Mouse (Mus musculus): Measurements from ENCODE around the gene Ier5. TPM values are rescaled to one million over a fixed set of nuclear protein-coding genes. Genes with fewer than 3 reads are reported as not detected.

Ier5 gene
- total and polyA plus RNA-seq, 3 experiments = 7.2 to 7.4 TPM; not detected in 1

DNA sequence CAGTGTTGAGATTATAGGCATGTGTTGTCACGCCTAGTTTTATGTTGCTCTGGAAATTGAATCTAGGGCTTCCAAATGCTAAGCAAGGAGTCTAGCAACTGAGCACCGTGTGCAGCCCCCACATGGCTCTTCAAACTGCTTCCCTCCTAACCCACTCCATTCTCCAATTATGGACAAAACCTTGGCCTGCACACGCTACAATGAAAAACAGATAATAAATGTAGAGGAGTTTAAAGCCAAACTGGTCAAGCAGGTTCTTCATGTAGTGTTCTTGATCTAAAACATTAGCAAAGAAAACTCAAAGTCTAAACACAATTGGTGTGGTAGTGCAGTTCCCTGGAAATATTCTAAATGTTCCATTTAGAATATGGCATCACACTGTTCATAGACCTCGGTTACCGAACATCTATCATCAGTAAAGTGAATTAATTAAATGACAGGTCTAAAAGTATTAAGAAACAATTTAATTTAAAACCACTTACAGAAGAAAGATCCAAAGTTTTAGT is 28.0 kb upstream of the Ier5 start:
- Histone ChIP-seq H3K4me3 (ENCODE audit: control insufficient read depth in 1 of 2, insufficient read depth in 1 of 2, low read depth in 2 of 2, low read length in 2 of 2) (no peak overlapping the region), H3K27ac (ENCODE audit: control insufficient read depth, low read depth, low read length) (no peak overlapping the region), H3K9ac (ENCODE audit: control insufficient read depth, low read depth, low read length, poor library complexity, severe bottlenecking) (no peak overlapping the region), H3K4me1 (ENCODE audit: control insufficient read depth in 1 of 2, insufficient read depth in 2 of 2, low read length in 2 of 2) (no peaks in the 10 kb centered on the region), H3K27me3 (ENCODE audit: control insufficient read depth in 1 of 2, insufficient read depth in 2 of 2, low read length in 2 of 2) (no peaks in the 10 kb centered on the region), H3K9me3 (replicated peaks; ENCODE audit: insufficient read depth, low read length) (no peaks in the 10 kb centered on the region), H3K36me3 (ENCODE audit: control insufficient read depth in 1 of 2, insufficient read depth in 2 of 2, low read length in 2 of 2) (no peaks in the 10 kb centered on the region), H3K79me2 (ENCODE audit: control insufficient read depth, insufficient read depth, low read length, poor library complexity) (no peaks in the 10 kb centered on the region)
- no peak for TF ChIP-seq USF1 (IDR thresholded peaks at IDR 0.05; ENCODE audit: low read depth, low read length)
- no peak for TF ChIP-seq ELF1 (IDR thresholded peaks at IDR 0.05; ENCODE audit: low read depth, low read length)
- no peak for TF ChIP-seq MAX (IDR thresholded peaks at IDR 0.05; ENCODE audit: low read length)
- no peak for DNase-seq (ENCODE audit: low read depth, low spot score)

DNA sequence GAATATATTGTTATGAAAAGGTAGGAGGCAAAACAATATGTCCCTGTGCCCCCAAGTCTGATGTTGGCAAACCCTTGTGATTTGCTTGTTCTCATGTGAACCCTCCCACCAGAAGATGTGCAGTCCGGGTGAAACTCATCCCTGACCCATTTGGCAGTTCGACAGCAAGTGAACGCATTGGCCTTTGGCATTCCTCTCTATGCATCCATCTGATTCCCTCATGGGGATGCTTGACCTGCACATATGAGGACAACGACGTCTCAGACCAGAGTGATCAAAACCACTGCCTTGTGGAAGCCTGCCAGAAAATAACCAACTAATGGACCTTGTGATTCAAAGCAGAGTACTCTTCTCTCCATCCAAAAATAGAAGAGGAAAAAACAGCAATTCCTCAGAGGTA is 27.3 kb upstream of the Ier5 start:
- no peak for DNase-seq (ENCODE audit: low read depth, low spot score)
- Histone ChIP-seq H3K79me2 (ENCODE audit: control insufficient read depth, insufficient read depth, low read length, poor library complexity) (no peaks in the 10 kb centered on the region), H3K27ac (ENCODE audit: control insufficient read depth, low read depth, low read length) (no peak overlapping the region), H3K4me3 (ENCODE audit: control insufficient read depth in 1 of 2, insufficient read depth in 1 of 2, low read depth in 2 of 2, low read length in 2 of 2) (no peak overlapping the region), H3K36me3 (ENCODE audit: control insufficient read depth in 1 of 2, insufficient read depth in 2 of 2, low read length in 2 of 2) (no peaks in the 10 kb centered on the region), H3K27me3 (ENCODE audit: control insufficient read depth in 1 of 2, insufficient read depth in 2 of 2, low read length in 2 of 2) (no peaks in the 10 kb centered on the region), H3K9ac (ENCODE audit: control insufficient read depth, low read depth, low read length, poor library complexity, severe bottlenecking) (no peak overlapping the region), H3K4me1 (ENCODE audit: control insufficient read depth in 1 of 2, insufficient read depth in 2 of 2, low read length in 2 of 2) (no peaks in the 10 kb centered on the region), H3K9me3 (replicated peaks; ENCODE audit: insufficient read depth, low read length) (no peaks in the 10 kb centered on the region)
- no peak for TF ChIP-seq MYB (IDR thresholded peaks at IDR 0.05; ENCODE audit: low read depth, low read length)
- TF ChIP-seq GATA1 (IDR thresholded peaks at IDR 0.05; ENCODE audit: low read depth, low read length) = no peak
- TF ChIP-seq E2F4 (IDR thresholded peaks at IDR 0.05; ENCODE audit: borderline replicate concordance, low read depth, low read length) = no peak
- no peak for TF ChIP-seq USF2 (IDR thresholded peaks at IDR 0.05; ENCODE audit: borderline replicate concordance in 1 of 2, insufficient read depth in 1 of 2, low read depth in 1 of 2, low read length in 2 of 2)
- TF ChIP-seq CHD1 (IDR thresholded peaks at IDR 0.05; ENCODE audit: low read depth, low read length) = no peak
- no peak for TF ChIP-seq USF1 (IDR thresholded peaks at IDR 0.05; ENCODE audit: low read depth, low read length)
- no peak for TF ChIP-seq ZKSCAN1 (IDR thresholded peaks at IDR 0.05; ENCODE audit: low read depth, low read length)
- no peak for TF ChIP-seq POLR2AphosphoS2 (IDR thresholded peaks at IDR 0.05; ENCODE audit: low read length)
- TF ChIP-seq NRF1 (IDR thresholded peaks at IDR 0.05; ENCODE audit: insufficient read depth, low read depth, low read length, poor library complexity, severe bottlenecking) = no peak
- no peak for TF ChIP-seq MAX (IDR thresholded peaks at IDR 0.05; ENCODE audit: low read length)
- TF ChIP-seq ELF1 (IDR thresholded peaks at IDR 0.05; ENCODE audit: low read depth, low read length) = no peak
- no peak for TF ChIP-seq MYC (IDR thresholded peaks at IDR 0.05; ENCODE audit: low read depth, low read length)
- no peak for TF ChIP-seq ZMIZ1 (IDR thresholded peaks at IDR 0.05; ENCODE audit: low read depth, low read length)
- TF ChIP-seq NELFE (IDR thresholded peaks at IDR 0.05; ENCODE audit: low read depth, low read length) = no peak
- no peak for TF ChIP-seq KAT2A (conservative IDR thresholded peaks at IDR 0.05; ENCODE audit: low read depth, low read length)
- no peak for TF ChIP-seq TBP (IDR thresholded peaks at IDR 0.05; ENCODE audit: low read depth, low read length)
- TF ChIP-seq GABPA (IDR thresholded peaks at IDR 0.05; ENCODE audit: low read depth, low read length) = no peak
- TF ChIP-seq POLR2A (IDR thresholded peaks at IDR 0.05; ENCODE audit: control insufficient read depth in 1 of 2, insufficient read depth in 1 of 2, low read depth in 1 of 2, low read length in 2 of 2, poor library complexity in 1 of 2) = no peak
- TF ChIP-seq UBTF (IDR thresholded peaks at IDR 0.05; ENCODE audit: borderline replicate concordance, insufficient read depth, low read depth, low read length) = no peak
- TF ChIP-seq ZC3H11A (IDR thresholded peaks at IDR 0.05; ENCODE audit: low read depth, low read length) = no peak

Measured in MEL (cell line).